Mouse (Mus musculus): ENCODE measurements around the gene Prr3.

DNA sequence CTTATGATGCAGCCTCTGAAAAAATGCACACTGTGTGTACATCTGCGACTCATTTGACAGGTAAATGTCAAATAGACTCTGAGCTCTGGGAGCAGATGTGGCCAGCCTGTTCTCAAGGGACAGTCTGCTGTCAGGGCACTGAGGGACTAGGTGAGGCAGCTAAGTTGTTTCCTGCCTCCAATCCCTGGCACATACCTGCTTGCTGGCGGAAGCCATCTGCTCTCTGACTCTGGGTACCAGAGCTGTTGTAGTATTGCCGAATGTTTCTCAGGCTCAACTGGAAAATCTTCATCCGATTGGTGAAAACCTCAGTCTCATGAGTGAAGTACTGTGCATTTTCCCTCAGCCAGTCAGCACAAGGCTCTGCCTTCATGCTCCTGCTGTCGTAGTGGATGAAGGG is 37.0 kb upstream of the Prr3 start:
- TF ChIP-seq POLR2A (IDR thresholded peaks at IDR 0.05; ENCODE audit: low read depth, low read length) (no peak), CTCF (IDR thresholded peaks at IDR 0.05; ENCODE audit: extremely low read depth, insufficient read depth, insufficient read length, insufficient replicate concordance) (no peak)

Data from spleen, adult 2 months (tissue).